Mouse (Mus musculus) myocyte (in vitro differentiated cells): ENCODE measurements around the gene Rnaset2b.
"Not testable (repeated sequence)": the region's sequence is repeated elsewhere in the genome, so short reads cannot be mapped to it uniquely, and the experiment has no call there.

Experiments used
- CEBPB ChIP-seq: IDR thresholded peaks from 2 replicates; pipeline ENCODE4 v1.6.1; 2011; ENCODE audit warnings: mild to moderate bottlenecking, moderate library complexity; ENCODE audit not compliant: poor library complexity, insufficient read depth, severe bottlenecking
- E2F4 ChIP-seq: IDR thresholded peaks from one replicate; pipeline ENCODE4 v1.6.1; 2011; ENCODE audit warnings: mild to moderate bottlenecking, control low read depth, moderate library complexity; ENCODE audit not compliant: insufficient read depth
- MAX ChIP-seq: IDR thresholded peaks from one replicate; pipeline ENCODE4 v1.6.1; 2011; ENCODE audit warnings: low read depth, mild to moderate bottlenecking, control low read depth
- MYOD1 ChIP-seq, 3 experiments: IDR thresholded peaks; one replicate each; pipeline ENCODE4 v1.6.1; 2011; ENCODE audit warnings: control low read depth in 2 of 3, low read depth in 2 of 3, mild to moderate bottlenecking in 2 of 3, moderate library complexity in 1 of 3; ENCODE audit not compliant: insufficient read length in 2 of 3, control insufficient read depth in 1 of 3
- MYOG ChIP-seq, 3 experiments: IDR thresholded peaks; one replicate each; pipeline ENCODE4 v1.6.1; 2011; ENCODE audit warnings: control low read depth in 2 of 3, low read depth in 2 of 3, mild to moderate bottlenecking in 2 of 3; ENCODE audit not compliant: insufficient read length in 2 of 3, control insufficient read depth in 1 of 3, insufficient read depth in 1 of 3
- POLR2A ChIP-seq: IDR thresholded peaks from one replicate; pipeline ENCODE4 v1.6.1; 2011; ENCODE audit warnings: low read depth, mild to moderate bottlenecking, control low read depth, moderate library complexity; ENCODE audit not compliant: insufficient read length
- POLR2AphosphoS2 ChIP-seq: IDR thresholded peaks from one replicate; pipeline ENCODE4 v1.6.1; 2011; ENCODE audit warnings: low read depth, control low read depth; ENCODE audit not compliant: insufficient read length
- SRF ChIP-seq: IDR thresholded peaks from one replicate; pipeline ENCODE4 v1.6.1; 2011; ENCODE audit warnings: low read depth; ENCODE audit not compliant: control insufficient read depth, insufficient read length
- TCF12 ChIP-seq: IDR thresholded peaks from one replicate; pipeline ENCODE4 v1.6.1; 2011; ENCODE audit warnings: mild to moderate bottlenecking, control low read depth; ENCODE audit not compliant: poor library complexity, insufficient read depth, severe bottlenecking
- USF1 ChIP-seq: IDR thresholded peaks from one replicate; pipeline ENCODE4 v1.6.1; 2011; ENCODE audit warnings: low read depth, mild to moderate bottlenecking, control low read depth, moderate library complexity

GRCm38 (mm10) chr17:6974985-6975384, 4.6 kb downstream of the Rnaset2b start:
- TF ChIP-seq POLR2A; TCF12; USF1; E2F4; POLR2AphosphoS2; MAX; MYOG (IDR thresholded peaks at IDR 0.05; ENCODE audit: control insufficient read depth in 1 of 3, insufficient read depth in 1 of 3, insufficient read length in 2 of 3, low read depth in 2 of 3); MYOD1 (IDR thresholded peaks at IDR 0.05; ENCODE audit: control insufficient read depth in 1 of 3, insufficient read length in 2 of 3, low read depth in 2 of 3); CEBPB; SRF: not testable (repeated sequence)
